Comparison of ENCODE assay signal across 8 mouse cellular contexts in the genomic region with DNA sequence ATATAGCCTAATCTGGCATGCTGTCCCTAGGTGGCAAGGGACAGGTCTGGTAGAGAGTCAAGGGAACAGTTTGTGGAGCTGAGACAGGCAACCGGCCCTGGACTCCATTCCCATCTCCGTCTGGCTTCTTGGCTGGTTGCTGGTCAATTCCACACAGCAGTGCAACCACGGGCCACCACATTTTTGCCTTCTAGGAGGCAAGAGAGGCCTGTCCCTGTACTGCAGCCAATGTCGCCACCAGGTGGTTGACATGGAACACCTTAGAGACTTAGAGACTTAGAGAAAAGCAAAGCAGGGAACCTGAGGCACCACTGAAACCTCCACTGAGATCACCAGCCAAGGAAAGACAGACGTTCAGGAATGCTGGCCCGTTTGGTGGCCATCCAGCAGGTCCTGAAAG. TPM values are rescaled to one million over a fixed set of nuclear protein-coding genes. Genes with fewer than 3 reads are reported as not detected.
A peak's percentile ranks its signal among the peaks of the same experiment; 100 is the strongest.
DNase-seq lines count a peak whose midpoint lies in the region; ATAC-seq and TF ChIP-seq lines count a peak whose summit lies in the region.

No protein-coding gene starts in this region.

- peak; percentile 54; the same call in 1 of the 2 replicates for TF ChIP-seq CTCF in small intestine, adult 2 months (IDR thresholded peaks at IDR 0.05; ENCODE audit: extremely low read depth, insufficient read length, insufficient replicate concordance, low read depth, low read length)

- peaks cover 6% of the 10 kb centered on the region; the same call in 1 of the 2 replicates for H3K4me1 ChIP-seq in small intestine, adult 2 months (ENCODE audit: control insufficient read depth, insufficient read depth, insufficient read length, low read length)
- H3K4me1 ChIP-seq in heart, embryonic 11.5 days (ENCODE audit: control insufficient read depth, insufficient read depth, low read length) = peaks cover 10% of the 10 kb centered on the region

- DNase-seq in gastrocnemius, postnatal 25 days = peak; percentile 22
- DNase-seq in gastrocnemius, postnatal 4 days (ENCODE audit: low spot score in 2 of 2) = no peak
- peak; percentile 42 to 50 for DNase-seq in spleen, adult 18-20 months
- DNase-seq in spleen, adult 12 weeks (ENCODE audit: low spot score) = no peak
- peak; percentile 19 to 63 for DNase-seq in cerebellum, postnatal 25 days
- peak; percentile 48 to 57 for DNase-seq in left cerebral cortex, adult 18-20 months (ENCODE audit: low spot score in 2 of 2)

- H3K9ac ChIP-seq in heart, embryonic 11.5 days (ENCODE audit: low read depth, low read length) = no peak overlapping the region

- no peak overlapping the region for H3K27ac ChIP-seq in small intestine, adult 2 months (ENCODE audit: insufficient read depth, low read depth, low read length)
- H3K27ac ChIP-seq in heart, embryonic 11.5 days (ENCODE audit: low read depth, low read length) = no peak overlapping the region

- peaks cover 20% of the 10 kb centered on the region for H3K27me3 ChIP-seq in small intestine, adult 2 months (ENCODE audit: control insufficient read depth, insufficient read depth, low read length)
- H3K27me3 ChIP-seq in heart, embryonic 11.5 days (ENCODE audit: control insufficient read depth, insufficient read depth, low read length) = peaks cover 89% of the 10 kb centered on the region

- no peak for ATAC-seq in heart, embryonic 11.5 days (replicated peaks; ENCODE audit: insufficient number of reproducible peaks, low FRiP score, low TSS enrichment)

- WGBS in small intestine, adult 2 months = 20% methylated on average over 6 of the region's 6 CpGs
- 21% methylated on average over 6 of the region's 6 CpGs for WGBS in heart, embryonic 11.5 days (ENCODE audit: insufficient replicate concordance)

- no peaks in the 10 kb centered on the region for H3K9me3 ChIP-seq in heart, embryonic 11.5 days (replicated peaks; ENCODE audit: control insufficient read depth, low read length)

- TF ChIP-seq POLR2A in small intestine, adult 2 months (IDR thresholded peaks at IDR 0.05; ENCODE audit: low read depth, low read length) = no peak

- no peak overlapping the region for H3K4me3 ChIP-seq in small intestine, adult 2 months (ENCODE audit: low read depth, low read length)
- H3K4me3 ChIP-seq in heart, embryonic 11.5 days (ENCODE audit: low read depth, low read length) = no peak overlapping the region

- H3K4me2 ChIP-seq in heart, embryonic 11.5 days = no peak overlapping the region

- H3K36me3 ChIP-seq in small intestine, adult 2 months (ENCODE audit: control insufficient read depth, insufficient read depth, low read length) = no peaks in the 10 kb centered on the region
- H3K36me3 ChIP-seq in heart, embryonic 11.5 days (ENCODE audit: control insufficient read depth, insufficient read depth, low read length) = no peaks in the 10 kb centered on the region

RNA-seq across cellular contexts. Expression of a gene that starts 2.3 kb away (rescaled TPM):
- total RNA-seq in gastrocnemius, postnatal 25 days (2021) = under 1 TPM; 0.29 to 0.79 TPM
- under 1 TPM; 0.12 to 0.13 TPM for total RNA-seq in gastrocnemius, postnatal 4 days (2021)
- 1 to 10 TPM; 5.7 to 7.9 TPM for total RNA-seq in left cerebral cortex, adult 18-20 months (2021)
- polyA plus RNA-seq in small intestine, adult 2 months (2012; rRNA removed) = 2.2 and 4.4 TPM in 2 replicates
- polyA plus RNA-seq in heart, embryonic 11.5 days (2014; fragmentation: Nextera tagmentation; extraction: Ambion mirVana) = 1.0 and 1.5 TPM in 2 replicates

RNA-seq across cellular contexts. Expression of a gene that starts 39.0 kb away (rescaled TPM):
- total RNA-seq in gastrocnemius, postnatal 25 days (2021) = not detected
- total RNA-seq in gastrocnemius, postnatal 4 days (2021) = under 1 TPM in 1 of 2 experiments, not detected in 1; 0.05 TPM
- total RNA-seq in left cerebral cortex, adult 18-20 months (2021) = 1 to 10 TPM; 7.4 to 9.2 TPM
- 0.30 and 0.91 TPM in 2 replicates for polyA plus RNA-seq in small intestine, adult 2 months (2012; rRNA removed)
- polyA plus RNA-seq in heart, embryonic 11.5 days (2014; fragmentation: Nextera tagmentation; extraction: Ambion mirVana) = 0.06 TPM in 1 of 2 replicates, not detected in the other

Comparison
In these comparisons a context has a peak if more than half of its experiments do, and no peak if none do; other contexts are left out.
1. DNase-seq: peak in gastrocnemius, postnatal 25 days (single experiment), spleen, adult 18-20 months (2 of 2), cerebellum, postnatal 25 days (2 of 2) and left cerebral cortex, adult 18-20 months (2 of 2); none in gastrocnemius, postnatal 4 days (0 of 2) and spleen, adult 12 weeks (single experiment).
2. RNA of a gene that starts 39.0 kb away (total RNA-seq): 7.4 to 9.2 TPM in left cerebral cortex, adult 18-20 months; 0.05 TPM in gastrocnemius, postnatal 4 days and not detected in gastrocnemius, postnatal 25 days; every median in the first group is over 4 times any median in the second.